Mouse (Mus musculus) kidney, embryonic 14.5 days (tissue): ENCODE measurements around the gene Ahnak2. TPM values are rescaled to one million over a fixed set of nuclear protein-coding genes. Genes with fewer than 3 reads are reported as not detected.
"Not testable (repeated sequence)": the region's sequence is repeated elsewhere in the genome, so short reads cannot be mapped to it uniquely, and the experiment has no call there.

Source experiments
- ATAC-seq: fragments of 200-750 bp; cut with Nextera tagmentation; 2 replicates; pipeline ENCODE4 v1.8.0; 2017; ENCODE audit warnings: moderate number of reproducible peaks, mild to moderate bottlenecking, moderate TSS enrichment, moderate library complexity; ENCODE audit not compliant: low FRiP score, low TSS enrichment
- H3K27ac ChIP-seq: fragments of 300-500 bp; sonication (generic); 2 replicates; pipeline ENCODE4 v1.5.1; 2014; ENCODE audit warnings: low read depth, mild to moderate bottlenecking, low read length, moderate library complexity, mixed read lengths
- H3K27me3 ChIP-seq: fragments of 300-500 bp; sonication (generic); 2 replicates; pipeline ENCODE4 v1.6.1; 2014; ENCODE audit warnings: mild to moderate bottlenecking, low read length; ENCODE audit not compliant: control insufficient read depth, insufficient read depth
- H3K36me3 ChIP-seq: fragments of 300-500 bp; sonication (generic); 2 replicates; pipeline ENCODE4 v1.6.1; 2014; ENCODE audit warnings: low read length, mixed read lengths; ENCODE audit not compliant: control insufficient read depth, insufficient read depth
- H3K4me1 ChIP-seq: fragments of 300-500 bp; sonication (generic); 2 replicates; pipeline ENCODE4 v1.6.1; 2014; ENCODE audit warnings: low read length, mixed read lengths; ENCODE audit not compliant: control insufficient read depth, insufficient read depth
- H3K4me2 ChIP-seq: fragments of 300-500 bp; sonication (generic); replicated peaks from 2 replicates; pipeline ENCODE4 v1.6.1; 2014; ENCODE audit warnings: low read depth, mild to moderate bottlenecking, low read length
- H3K4me3 ChIP-seq: fragments of 300-500 bp; sonication (generic); 2 replicates; pipeline ENCODE4 v1.5.1; 2014; ENCODE audit warnings: mild to moderate bottlenecking, low read length
- H3K9ac ChIP-seq: fragments of 300-500 bp; sonication (generic); 2 replicates; pipeline ENCODE4 v1.6.1; 2014; ENCODE audit warnings: low read depth, mild to moderate bottlenecking, low read length, moderate library complexity
- H3K9me3 ChIP-seq: fragments of 300-500 bp; sonication (generic); 2 replicates; pipeline ENCODE4 v1.6.1; 2016; ENCODE audit warnings: low read length; ENCODE audit not compliant: control insufficient read depth
- WGBS: fragments of 180-500 bp; shearing (Covaris S2); extraction: QIAGEN DNeasy Blood & Tissue Kit; methylation state at CpG from one replicate; pipeline ENCODE4 v1.1.7; 2014; 5-methylcytosine and 5-hydroxymethylcytosine counted together
- polyA plus RNA-seq: library from polyadenylated mRNA; unstranded; fragments of >200 nt; fragmentation: Nextera tagmentation; extraction: Ambion mirVana; gene quantifications from 2 replicates; pipeline ENCODE4 v1.2.1, GENCODE M21; 2014

Gene Ahnak2
- polyA plus RNA-seq, 1 experiment from 2014 or later, result 0.53 TPM

GRCm38 (mm10) chr12:112825901-112826300, 23.4 kb upstream of the Ahnak2 start:
- no peaks in the 10 kb centered on the region for H3K27me3 ChIP-seq
- H3K36me3 ChIP-seq, result peaks cover 59% of the 10 kb centered on the region
- H3K4me1 ChIP-seq, result peaks cover 31% of the 10 kb centered on the region
- H3K4me2 ChIP-seq, result no peak overlapping the region
- H3K9me3 ChIP-seq, result no peaks in the 10 kb centered on the region
- H3K27ac ChIP-seq, result no peak overlapping the region
- H3K4me3 ChIP-seq, result no peak overlapping the region
- ATAC-seq, result no peak
- H3K9ac ChIP-seq, result no peak overlapping the region
- 80% methylated on average over 5 of the region's 5 CpGs for WGBS

DNA sequence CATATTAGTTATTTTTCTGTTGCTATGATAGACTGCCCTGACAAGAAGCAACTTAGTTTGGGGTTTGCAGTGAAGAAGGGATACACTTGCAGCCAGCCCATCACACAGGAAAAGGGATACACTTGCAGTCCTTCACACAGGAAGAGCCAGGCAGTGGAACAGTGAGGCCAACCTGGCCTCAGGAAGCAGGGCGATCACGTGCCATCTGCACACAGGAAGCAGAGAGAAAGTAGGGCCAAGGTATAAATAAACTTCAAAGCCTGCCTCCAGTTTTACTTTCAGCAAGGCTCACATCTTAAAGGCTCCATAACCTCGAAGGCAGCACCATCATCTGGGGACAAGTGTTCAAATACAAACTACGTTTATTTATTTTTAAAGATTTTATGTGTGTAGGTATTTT, 20.8 kb upstream of the Ahnak2 start:
- WGBS, result 75% methylated on average over 4 of the region's 4 CpGs
- Histone ChIP-seq H3K36me3 (peaks cover 85% of the 10 kb centered on the region), H3K4me2 (no peak overlapping the region), H3K27me3 (no peaks in the 10 kb centered on the region), H3K4me3 (no peak overlapping the region), H3K4me1 (peaks cover 26% of the 10 kb centered on the region), H3K9me3 (no peaks in the 10 kb centered on the region), H3K27ac (no peak overlapping the region), H3K9ac (no peak overlapping the region)
- ATAC-seq, result no peak

- Histone ChIP-seq H3K4me1 (peaks cover 22% of the 10 kb centered on the region), H3K36me3 (peaks cover 87% of the 10 kb centered on the region), H3K4me3 (no peak overlapping the region), H3K9ac (no peak overlapping the region), H3K27ac (no peak overlapping the region), H3K9me3 (no peaks in the 10 kb centered on the region), H3K4me2 (no peak overlapping the region), H3K27me3 (no peaks in the 10 kb centered on the region)
- ATAC-seq, result no peak
- 81% methylated on average over 2 of the region's 2 CpGs for WGBS
These were observed 20.2 kb upstream of the Ahnak2 start for GRCm38 (mm10) chr12:112822676-112823075.

DNA sequence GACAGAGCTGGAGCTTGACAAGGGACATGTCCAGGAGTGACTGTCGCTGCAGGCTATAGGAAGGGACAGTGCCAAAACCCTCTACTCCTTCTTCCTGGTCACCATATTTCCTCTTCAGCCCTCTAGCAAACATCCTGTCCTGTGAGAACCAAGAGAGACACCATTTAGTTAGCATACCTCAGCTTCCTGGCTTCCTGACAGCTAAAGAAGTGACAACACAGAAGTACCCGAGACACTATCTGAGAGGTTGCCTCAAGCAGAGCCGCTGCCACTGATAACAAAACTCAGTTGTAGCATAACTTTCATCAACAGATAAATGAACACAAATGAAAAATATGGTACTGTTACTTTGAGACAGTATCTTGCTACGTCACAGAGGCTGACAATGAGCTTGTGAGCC, 19.5 kb upstream of the Ahnak2 start:
- Histone ChIP-seq H3K9me3 (no peaks in the 10 kb centered on the region), H3K4me2 (no peak overlapping the region), H3K4me1 (peaks cover 15% of the 10 kb centered on the region), H3K4me3 (no peak overlapping the region), H3K27me3 (no peaks in the 10 kb centered on the region), H3K27ac (no peak overlapping the region), H3K36me3 (peaks cover 84% of the 10 kb centered on the region), H3K9ac (no peak overlapping the region)
- no peak for ATAC-seq
- WGBS, result 81% methylated on average over 4 of the region's 4 CpGs

DNA sequence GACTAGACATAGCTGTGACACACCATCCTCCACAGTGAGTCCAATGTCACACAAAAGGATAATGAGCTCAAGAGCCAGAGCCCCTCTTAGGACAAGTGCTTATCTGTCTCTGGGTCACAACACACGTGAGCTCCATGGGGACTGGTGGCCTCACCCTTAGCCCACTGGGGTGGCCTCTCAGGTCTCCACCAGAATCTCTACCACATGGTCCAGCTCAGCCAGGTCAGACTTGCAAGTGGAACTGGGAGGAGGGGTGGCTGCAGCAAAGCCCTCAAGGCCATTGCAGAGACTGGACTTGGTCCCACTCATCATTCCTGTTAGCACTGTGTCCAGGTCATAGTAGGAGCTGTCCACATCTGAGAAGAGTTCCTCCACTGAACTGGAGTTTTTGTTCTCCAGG, 18.8 kb upstream of the Ahnak2 start:
- Histone ChIP-seq H3K4me3 (no peak overlapping the region), H3K36me3 (peaks cover 82% of the 10 kb centered on the region), H3K4me1 (peaks cover 7% of the 10 kb centered on the region; the same call in 1 of the 2 replicates), H3K27ac (no peak overlapping the region), H3K9ac (no peak overlapping the region), H3K4me2 (no peak overlapping the region), H3K27me3 (no peaks in the 10 kb centered on the region), H3K9me3 (no peaks in the 10 kb centered on the region)
- 67% methylated on average over 1 of the region's 1 CpGs for WGBS
- no peak for ATAC-seq

DNA sequence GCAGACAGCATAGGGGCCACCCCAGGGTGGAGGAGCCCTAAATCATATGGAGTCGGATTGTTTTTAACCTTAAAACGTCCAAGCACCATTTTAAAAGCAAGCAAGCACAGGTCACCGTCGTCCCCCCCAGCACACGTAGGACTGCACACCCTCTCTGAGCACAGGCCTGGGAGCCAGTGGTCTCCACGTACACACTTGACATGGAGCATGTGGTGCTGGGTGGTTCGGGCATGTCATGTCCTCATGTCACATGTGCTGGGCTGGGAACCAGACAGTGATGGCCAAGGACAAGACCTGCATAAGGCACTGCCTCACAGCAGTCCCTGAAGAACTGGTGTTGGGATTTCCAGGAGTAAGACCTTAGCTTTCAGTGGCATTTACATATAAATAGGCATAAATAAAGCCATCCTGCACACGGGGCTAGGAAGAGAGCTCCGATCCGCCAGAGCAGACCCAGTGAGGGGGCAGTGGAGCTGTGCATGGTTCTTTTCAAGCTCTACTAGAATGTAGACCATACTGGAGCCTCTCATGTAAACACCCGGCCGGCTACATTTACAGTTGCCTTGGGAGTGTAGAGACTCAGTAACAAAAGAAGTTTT, 18.0 kb upstream of the Ahnak2 start:
- H3K9me3 ChIP-seq, result no peaks in the 10 kb centered on the region
- H3K27me3 ChIP-seq, result no peaks in the 10 kb centered on the region
- peaks cover 6% of the 10 kb centered on the region; the same call in 1 of the 2 replicates for H3K4me1 ChIP-seq
- peaks cover 81% of the 10 kb centered on the region for H3K36me3 ChIP-seq
- ATAC-seq, result 0 out of 2 replicates have a peak, but pooled peaks have one; percentile 39
- H3K9ac ChIP-seq, result no peak overlapping the region
- no peak overlapping the region for H3K4me2 ChIP-seq
- WGBS, result 87% methylated on average over 12 of the region's 12 CpGs
- no peak overlapping the region for H3K4me3 ChIP-seq
- no peak overlapping the region for H3K27ac ChIP-seq

DNA sequence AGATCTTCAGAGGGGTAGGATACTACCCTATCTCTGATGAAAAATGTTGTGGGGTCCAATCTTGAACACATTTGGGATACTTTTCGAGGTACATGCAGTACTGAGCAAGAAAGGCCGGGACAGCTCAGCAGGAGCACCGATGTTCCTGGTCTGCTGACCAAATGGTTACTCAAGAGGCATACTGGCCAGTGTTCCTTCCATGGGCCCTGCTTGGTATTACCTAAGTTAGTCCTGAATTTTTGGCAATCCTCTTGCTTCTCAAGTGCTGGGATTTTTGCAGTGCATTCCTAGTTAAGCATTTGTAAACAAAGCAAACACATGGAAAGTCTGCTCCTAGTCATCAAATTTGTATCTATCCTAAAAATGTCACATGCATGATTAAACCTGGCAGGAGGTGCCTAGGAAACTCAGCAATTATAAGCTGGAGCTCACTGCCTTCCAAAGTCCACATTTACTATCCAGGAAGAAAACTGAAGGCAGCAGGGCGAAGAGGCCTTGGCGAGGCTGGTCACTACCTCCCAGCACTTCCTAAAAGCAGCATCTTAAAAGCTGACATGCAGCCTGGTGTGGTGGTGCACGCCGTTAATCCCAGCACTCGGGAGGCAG, 16.7 kb upstream of the Ahnak2 start:
- Histone ChIP-seq H3K27me3 (no peaks in the 10 kb centered on the region), H3K4me3 (no peak overlapping the region), H3K9me3 (no peaks in the 10 kb centered on the region), H3K4me2 (no peak overlapping the region), H3K4me1 (peaks cover 6% of the 10 kb centered on the region; the same call in 1 of the 2 replicates), H3K36me3 (peaks cover 80% of the 10 kb centered on the region), H3K27ac (no peak overlapping the region), H3K9ac (no peak overlapping the region)
- ATAC-seq, result no peak
- 92% methylated on average over 8 of the region's 8 CpGs for WGBS

DNA sequence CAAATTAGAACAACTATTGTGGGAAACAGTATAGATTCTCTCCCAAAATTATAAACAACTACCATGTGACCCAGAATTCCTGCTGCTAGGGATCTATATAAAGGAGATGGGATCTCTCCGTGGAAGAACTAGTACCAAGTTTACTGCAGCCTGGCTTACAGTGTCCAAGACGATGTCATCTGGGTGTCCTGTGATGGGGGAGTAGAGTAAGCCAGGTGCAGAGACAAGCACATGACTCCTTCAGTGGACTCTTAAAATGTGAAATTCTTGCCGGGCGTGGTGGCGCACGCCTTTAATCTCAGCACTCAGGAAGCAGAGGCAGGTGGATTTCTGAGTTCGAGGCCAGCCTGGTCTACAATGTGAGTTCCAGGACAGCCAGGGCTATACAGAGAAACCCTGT, 14.4 kb upstream of the Ahnak2 start:
- peaks cover 62% of the 10 kb centered on the region for H3K36me3 ChIP-seq
- 84% methylated on average over 7 of the region's 7 CpGs for WGBS
- ATAC-seq, H3K9ac ChIP-seq, H3K4me2 ChIP-seq, H3K4me3 ChIP-seq, H3K4me1 ChIP-seq, H3K27ac ChIP-seq, H3K27me3 ChIP-seq, H3K9me3 ChIP-seq: not testable (repeated sequence)

GRCm38 (mm10) chr12:112816294-112816693, 13.8 kb upstream of the Ahnak2 start:
- Histone ChIP-seq H3K4me1 (no peaks in the 10 kb centered on the region), H3K4me2 (no peak overlapping the region), H3K4me3 (no peak overlapping the region), H3K27ac (no peak overlapping the region), H3K36me3 (peaks cover 56% of the 10 kb centered on the region), H3K9me3 (no peaks in the 10 kb centered on the region), H3K9ac (no peak overlapping the region), H3K27me3 (no peaks in the 10 kb centered on the region)
- no peak for ATAC-seq
- WGBS, result 57% methylated on average over 4 of the region's 4 CpGs
